Mouse (Mus musculus): Measurements from ENCODE around the gene Olfr118. TPM values are rescaled to one million over a fixed set of nuclear protein-coding genes. Genes with fewer than 3 reads are reported as not detected.
"Not testable (repeated sequence)": the region's sequence is repeated elsewhere in the genome, so short reads cannot be mapped to it uniquely, and the experiment has no call there.

Gene Olfr118
- not detected in 2 replicates for polyA plus RNA-seq (2016; fragmentation: Nextera tagmentation; extraction: Ambion mirVana)

- no peaks in the 10 kb centered on the region for H3K27me3 ChIP-seq (replicated peaks; ENCODE audit: low read depth, poor library complexity, severe bottlenecking)
- no peaks in the 10 kb centered on the region for H3K9me3 ChIP-seq
- H3K4me3 ChIP-seq: no peak within 1 kb of the TSS
- 75% methylated on average over 2 of the region's 2 CpGs for WGBS
- no peaks in the 10 kb centered on the region for H3K4me1 ChIP-seq
- no peak within 1 kb of the TSS for H3K27ac ChIP-seq (replicated peaks)
- no peaks in the 10 kb centered on the region for H3K36me3 ChIP-seq (replicated peaks)
- DNase-seq (ENCODE audit: low spot score): no peak
Measured at GRCm38 (mm10) chr17:37666688-37667087, at the start of gene Olfr118. Gene Olfr118 (plus strand): TSS chr17:37666988.

DNA sequence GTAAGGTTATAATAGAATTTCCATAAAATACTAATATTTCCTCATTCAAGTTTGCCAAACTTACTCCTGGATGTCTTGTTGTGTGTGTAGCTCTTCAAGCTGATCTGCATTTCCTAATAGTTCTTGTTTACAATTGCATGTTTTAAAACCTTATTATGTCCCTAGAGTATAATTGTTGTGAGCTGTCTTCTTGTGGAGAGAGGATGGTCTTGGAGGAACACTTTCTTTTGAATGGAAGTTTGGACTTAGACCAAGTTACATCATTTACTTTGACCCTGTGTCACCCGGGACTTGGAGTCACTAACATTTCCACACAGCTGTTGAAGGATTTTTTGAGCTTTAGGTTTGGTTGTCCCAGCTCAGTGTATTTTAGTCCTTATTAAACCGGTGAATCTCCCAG, 39.8 kb upstream of the Olfr118 start, which contains the start of the genes Olfr115 and Olfr116:
Olfr115 (minus strand) TSS at position 101 of the 400 bp plus-strand sequence.
Olfr116 (minus strand) TSS at position 191 of the 400 bp plus-strand sequence.
- Histone ChIP-seq H3K27me3 (replicated peaks; ENCODE audit: low read depth, poor library complexity, severe bottlenecking) (no peaks in the 10 kb centered on the region), H3K4me1 (no peaks in the 10 kb centered on the region), H3K9me3 (peaks cover 4% of the 10 kb centered on the region; the same call in 1 of the 2 replicates), H3K27ac (replicated peaks) (no peak within 1 kb of the TSS), H3K36me3 (replicated peaks) (no peaks in the 10 kb centered on the region), H3K4me3 (no peak within 1 kb of the TSS)
- 81% methylated on average over 2 of the region's 2 CpGs for WGBS
- DNase-seq (ENCODE audit: low spot score): no peak

GRCm38 (mm10) chr17:37663682-37664081, 3.1 kb upstream of the Olfr118 start, which contains the start of gene Olfr117:
Gene Olfr117 (minus strand): TSS chr17:37663782.
- no peak within 1 kb of the TSS for H3K27ac ChIP-seq (replicated peaks)
- no peak for DNase-seq (ENCODE audit: low spot score)
- 76% methylated on average over 1 of the region's 1 CpGs for WGBS
- no peaks in the 10 kb centered on the region for H3K4me1 ChIP-seq
- H3K36me3 ChIP-seq (replicated peaks): no peaks in the 10 kb centered on the region
- no peaks in the 10 kb centered on the region for H3K27me3 ChIP-seq (replicated peaks; ENCODE audit: low read depth, poor library complexity, severe bottlenecking)
- no peaks in the 10 kb centered on the region for H3K9me3 ChIP-seq
- H3K4me3 ChIP-seq: no peak within 1 kb of the TSS

GRCm38 (mm10) chr17:37696264-37696663, 29.5 kb downstream of the Olfr118 start, which contains the start of gene Olfr119:
Gene Olfr119 (plus strand): TSS chr17:37696564.
- WGBS: 68% methylated on average over 1 of the region's 1 CpGs
- H3K27me3 ChIP-seq (replicated peaks; ENCODE audit: low read depth, poor library complexity, severe bottlenecking); H3K4me1 ChIP-seq; DNase-seq (ENCODE audit: low spot score); H3K36me3 ChIP-seq (replicated peaks); H3K4me3 ChIP-seq; H3K27ac ChIP-seq (replicated peaks); H3K9me3 ChIP-seq: not testable (repeated sequence)

DNA sequence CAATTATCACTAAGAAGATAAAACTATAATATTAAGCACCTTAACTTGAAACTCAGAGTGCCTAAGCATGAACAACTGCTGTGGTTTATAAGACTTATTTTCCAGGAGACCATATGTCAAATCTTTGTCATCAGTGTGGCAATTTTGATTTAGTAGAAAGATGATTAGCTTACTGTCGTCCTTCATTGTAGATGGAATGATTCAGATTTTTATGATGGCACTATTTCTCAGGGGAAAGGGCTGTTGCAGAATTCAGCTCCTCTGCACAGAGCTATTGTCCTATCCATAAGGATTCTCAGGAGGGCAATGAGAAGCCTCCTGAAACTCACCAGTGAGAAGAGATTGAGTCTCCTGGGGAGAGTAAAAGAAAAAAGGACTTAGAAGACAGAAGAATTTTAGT, 54.7 kb downstream of the Olfr118 start, which contains the start of gene Olfr120:
Olfr120 (plus strand) TSS at position 301 of the 400 bp plus-strand sequence.
- DNase-seq (ENCODE audit: low spot score): no peak
- WGBS: 86% methylated on average over 1 of the region's 1 CpGs

More for the DNA sequence above, 54.7 kb downstream of the Olfr118 start, which contains the start of gene Olfr120:
- H3K4me1 ChIP-seq: no peaks in the 10 kb centered on the region
- H3K36me3 ChIP-seq (replicated peaks): no peaks in the 10 kb centered on the region
- H3K27ac ChIP-seq (replicated peaks): no peak within 1 kb of the TSS
- H3K4me3 ChIP-seq: no peak within 1 kb of the TSS
- H3K27me3 ChIP-seq (replicated peaks; ENCODE audit: low read depth, poor library complexity, severe bottlenecking): no peaks in the 10 kb centered on the region
- 0 out of 2 replicates have a peak, but pooled peaks cover 4% of the 10 kb centered on the region for H3K9me3 ChIP-seq

Other genes with a start within 250 kb of the Olfr118 start
- gene Olfr108, start 221.5 kb upstream of the Olfr118 start, polyA plus RNA-seq (2016; fragmentation: Nextera tagmentation; extraction: Ambion mirVana): not detected in 2 replicates
- gene Olfr109, start 208.1 kb upstream of the Olfr118 start, polyA plus RNA-seq (2016; fragmentation: Nextera tagmentation; extraction: Ambion mirVana): not detected in 2 replicates
- gene H2-M2, start 183.4 kb upstream of the Olfr118 start, polyA plus RNA-seq (2016; fragmentation: Nextera tagmentation; extraction: Ambion mirVana): not detected in 2 replicates
- not detected in 2 replicates for gene Olfr110, start 174.5 kb upstream of the Olfr118 start, polyA plus RNA-seq (2016; fragmentation: Nextera tagmentation; extraction: Ambion mirVana)
- not detected in 2 replicates for gene Olfr111, start 159.0 kb upstream of the Olfr118 start, polyA plus RNA-seq (2016; fragmentation: Nextera tagmentation; extraction: Ambion mirVana)
- not detected in 2 replicates for gene Olfr112, start 97.5 kb upstream of the Olfr118 start, polyA plus RNA-seq (2016; fragmentation: Nextera tagmentation; extraction: Ambion mirVana)
- gene Olfr113, start 89.3 kb upstream of the Olfr118 start, polyA plus RNA-seq (2016; fragmentation: Nextera tagmentation; extraction: Ambion mirVana): not detected in 2 replicates
- not detected in 2 replicates for gene Olfr114, start 74.2 kb upstream of the Olfr118 start, polyA plus RNA-seq (2016; fragmentation: Nextera tagmentation; extraction: Ambion mirVana)
- gene Olfr115, start 39.9 kb upstream of the Olfr118 start, polyA plus RNA-seq (2016; fragmentation: Nextera tagmentation; extraction: Ambion mirVana): not detected in 2 replicates
- not detected in 2 replicates for gene Olfr116, start 39.8 kb upstream of the Olfr118 start, polyA plus RNA-seq (2016; fragmentation: Nextera tagmentation; extraction: Ambion mirVana)
- not detected in 2 replicates for gene Olfr117, start 3.2 kb upstream of the Olfr118 start, polyA plus RNA-seq (2016; fragmentation: Nextera tagmentation; extraction: Ambion mirVana)
- not detected in 2 replicates for gene Olfr119, start 29.6 kb downstream of the Olfr118 start, polyA plus RNA-seq (2016; fragmentation: Nextera tagmentation; extraction: Ambion mirVana)
- gene Olfr120, start 54.8 kb downstream of the Olfr118 start, polyA plus RNA-seq (2016; fragmentation: Nextera tagmentation; extraction: Ambion mirVana): not detected in 2 replicates
- gene Olfr121, start 81.9 kb downstream of the Olfr118 start, polyA plus RNA-seq (2016; fragmentation: Nextera tagmentation; extraction: Ambion mirVana): not detected in 2 replicates
- gene Olfr122, start 101.6 kb downstream of the Olfr118 start, polyA plus RNA-seq (2016; fragmentation: Nextera tagmentation; extraction: Ambion mirVana): not detected in 2 replicates
- not detected in 2 replicates for gene Olfr123, start 126.5 kb downstream of the Olfr118 start, polyA plus RNA-seq (2016; fragmentation: Nextera tagmentation; extraction: Ambion mirVana)
- not detected in 2 replicates for gene Olfr124, start 132.9 kb downstream of the Olfr118 start, polyA plus RNA-seq (2016; fragmentation: Nextera tagmentation; extraction: Ambion mirVana)
- not detected in 2 replicates for gene Olfr125, start 166.0 kb downstream of the Olfr118 start, polyA plus RNA-seq (2016; fragmentation: Nextera tagmentation; extraction: Ambion mirVana)
- not detected in 2 replicates for gene Olfr126, start 180.5 kb downstream of the Olfr118 start, polyA plus RNA-seq (2016; fragmentation: Nextera tagmentation; extraction: Ambion mirVana)
- not detected in 2 replicates for gene Olfr127, start 233.4 kb downstream of the Olfr118 start, polyA plus RNA-seq (2016; fragmentation: Nextera tagmentation; extraction: Ambion mirVana)

All from embryonic facial prominence, embryonic 10.5 days (tissue).